Mouse (Mus musculus) hindbrain, embryonic 14.5 days (tissue): ENCODE results near the gene Clic6. TPM values are rescaled to one million over a fixed set of nuclear protein-coding genes. Genes with fewer than 3 reads are reported as not detected.

Experiments used
- ATAC-seq: fragments of 200-750 bp; cut with Nextera tagmentation; 2 replicates; pipeline ENCODE4 v1.8.0; 2017; ENCODE audit warnings: moderate number of reproducible peaks, mild to moderate bottlenecking, moderate TSS enrichment, moderate library complexity; ENCODE audit not compliant: low FRiP score
- DNase-seq: peaks from one replicate; pipeline ENCODE4 v3.0.0-alpha.2; 2015; ENCODE audit warnings: low spot score
- H3K27ac ChIP-seq: fragments of 300-500 bp; sonication (generic); 2 replicates; pipeline ENCODE4 v1.5.1; 2014; ENCODE audit warnings: mild to moderate bottlenecking, moderate library complexity
- H3K27me3 ChIP-seq: fragments of 300-500 bp; sonication (generic); 2 replicates; pipeline ENCODE4 v1.6.1; 2014; ENCODE audit warnings: mild to moderate bottlenecking, low read length, mixed read lengths; ENCODE audit not compliant: control insufficient read depth, insufficient read depth
- H3K36me3 ChIP-seq: fragments of 300-500 bp; sonication (generic); replicated peaks from 2 replicates; pipeline ENCODE4 v1.6.1; 2014; ENCODE audit not compliant: control insufficient read depth, insufficient read depth
- H3K4me1 ChIP-seq: fragments of 300-500 bp; sonication (generic); replicated peaks from 2 replicates; pipeline ENCODE4 v1.6.1; 2014; ENCODE audit warnings: antibody characterized with exemption, low read length, mixed read lengths; ENCODE audit not compliant: control insufficient read depth, insufficient read depth
- H3K4me2 ChIP-seq: fragments of 300-500 bp; sonication (generic); replicated peaks from 2 replicates; pipeline ENCODE4 v1.6.1; 2014; ENCODE audit warnings: mild to moderate bottlenecking, moderate library complexity
- H3K4me3 ChIP-seq: fragments of 300-500 bp; sonication (generic); replicated peaks from 2 replicates; pipeline ENCODE4 v1.5.1; 2014; ENCODE audit warnings: mild to moderate bottlenecking, low read length
- H3K9ac ChIP-seq: fragments of 300-500 bp; sonication (generic); 2 replicates; pipeline ENCODE4 v1.6.1; 2014
- H3K9me3 ChIP-seq: fragments of 300-500 bp; sonication (generic); 2 replicates; pipeline ENCODE4 v1.6.1; 2016; ENCODE audit warnings: low read length; ENCODE audit not compliant: control insufficient read depth
- WGBS: fragments of 180-500 bp; shearing (Covaris S2); extraction: QIAGEN DNeasy Blood & Tissue Kit; methylation state at CpG from one replicate; pipeline ENCODE4 v1.1.7; 2014; 5-methylcytosine and 5-hydroxymethylcytosine counted together
- polyA plus RNA-seq: library from polyadenylated mRNA; unstranded; fragments of >200 nt; fragmentation: Nextera tagmentation; extraction: Ambion mirVana; gene quantifications from 2 replicates; pipeline ENCODE4 v1.2.1, GENCODE M21; 2014

Gene Clic6
- 6.5 and 9.3 TPM in 2 replicates for polyA plus RNA-seq

DNA sequence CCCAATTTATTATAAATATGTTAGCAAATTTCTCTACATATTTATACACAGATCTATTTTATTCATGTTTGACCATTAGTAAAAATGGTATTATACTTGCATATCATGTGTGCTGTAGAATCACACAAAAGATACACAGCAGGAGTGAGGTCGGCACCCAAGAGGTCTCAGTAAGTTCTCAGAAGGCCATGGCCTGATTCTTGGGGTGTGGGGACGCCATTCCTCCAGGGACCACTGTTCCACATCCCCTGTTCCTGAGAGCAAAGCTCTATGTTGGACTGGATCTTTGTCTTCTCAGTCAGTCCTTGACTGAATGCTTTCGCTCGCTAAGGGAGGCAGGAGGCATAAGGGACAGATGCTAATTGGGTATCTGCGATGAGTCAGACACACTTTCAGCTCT, at the start of gene Clic6:
TSS of gene Clic6 (plus strand) at position 301 of the 400 bp plus-strand sequence.
- H3K9ac ChIP-seq = no peak within 1 kb of the TSS
- no peaks in the 10 kb centered on the region for H3K27me3 ChIP-seq
- no peak within 1 kb of the TSS for H3K27ac ChIP-seq
- DNase-seq = no peak
- H3K4me1 ChIP-seq = no peaks in the 10 kb centered on the region
- no peak for ATAC-seq
- H3K4me2 ChIP-seq = no peak within 1 kb of the TSS
- no peak within 1 kb of the TSS for H3K4me3 ChIP-seq
- H3K9me3 ChIP-seq = no peaks in the 10 kb centered on the region
- H3K36me3 ChIP-seq = no peaks in the 10 kb centered on the region
- WGBS = 86% methylated on average over 5 of the region's 5 CpGs

DNA sequence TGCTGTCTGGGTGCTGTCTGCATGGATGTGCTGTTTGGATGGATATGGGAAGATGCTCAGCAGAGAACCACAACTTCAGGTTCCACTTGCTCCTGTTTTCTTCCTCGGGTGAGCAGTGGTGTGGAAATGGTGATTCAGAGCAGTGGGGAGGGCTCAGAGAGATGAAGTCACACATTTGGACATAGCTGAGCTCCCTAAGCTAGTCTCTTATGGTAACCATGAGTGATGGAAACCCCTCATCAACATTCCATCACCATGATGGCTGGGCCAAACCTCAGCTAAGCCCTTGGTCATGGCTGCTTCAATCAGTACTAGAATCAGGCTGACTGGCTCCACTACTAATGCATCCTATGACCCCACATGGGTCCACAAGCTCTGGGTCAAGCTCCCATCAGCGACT, 45.8 kb upstream of the Clic6 start:
- ATAC-seq (no peak), DNase-seq (no peak)
- 76% methylated on average over 2 of the region's 2 CpGs for WGBS

DNA sequence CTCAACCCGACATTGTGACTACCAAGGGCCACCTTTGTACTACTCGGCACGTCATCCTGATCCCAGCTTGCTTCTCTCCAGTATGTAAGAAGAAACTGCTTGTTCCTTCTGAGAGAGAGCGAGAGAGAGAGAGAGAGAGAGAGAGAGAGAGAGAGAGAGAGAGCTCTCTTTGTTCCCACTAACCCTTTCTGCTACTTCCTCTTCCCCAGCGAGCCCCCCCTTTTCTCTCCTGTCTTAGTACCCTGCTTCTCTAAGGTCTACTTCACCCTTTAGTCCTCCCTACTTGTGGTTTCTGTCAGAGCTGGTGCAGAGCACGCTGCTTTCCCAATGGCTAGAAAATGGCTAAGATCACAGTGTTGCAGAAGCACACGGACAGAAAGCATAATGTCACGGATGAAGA, 45.3 kb upstream of the Clic6 start:
- WGBS = 77% methylated on average over 8 of the region's 8 CpGs
- H3K9ac ChIP-seq = no peak overlapping the region
- peaks cover 13% of the 10 kb centered on the region for H3K4me1 ChIP-seq
- H3K4me2 ChIP-seq = no peak overlapping the region
- H3K36me3 ChIP-seq = no peaks in the 10 kb centered on the region
- H3K9me3 ChIP-seq = no peaks in the 10 kb centered on the region
- H3K27me3 ChIP-seq = no peaks in the 10 kb centered on the region
- H3K4me3 ChIP-seq = no peak overlapping the region
- ATAC-seq = no peak
- DNase-seq = no peak
- H3K27ac ChIP-seq = no peak overlapping the region

More for the DNA sequence above, 45.8 kb upstream of the Clic6 start:
- no peaks in the 10 kb centered on the region for H3K27me3 ChIP-seq
- H3K4me1 ChIP-seq = peaks cover 13% of the 10 kb centered on the region
- H3K9ac ChIP-seq = no peak overlapping the region
- no peak overlapping the region for H3K4me2 ChIP-seq
- no peaks in the 10 kb centered on the region for H3K9me3 ChIP-seq
- no peak overlapping the region for H3K27ac ChIP-seq
- H3K4me3 ChIP-seq = no peak overlapping the region
- H3K36me3 ChIP-seq = no peaks in the 10 kb centered on the region

DNA sequence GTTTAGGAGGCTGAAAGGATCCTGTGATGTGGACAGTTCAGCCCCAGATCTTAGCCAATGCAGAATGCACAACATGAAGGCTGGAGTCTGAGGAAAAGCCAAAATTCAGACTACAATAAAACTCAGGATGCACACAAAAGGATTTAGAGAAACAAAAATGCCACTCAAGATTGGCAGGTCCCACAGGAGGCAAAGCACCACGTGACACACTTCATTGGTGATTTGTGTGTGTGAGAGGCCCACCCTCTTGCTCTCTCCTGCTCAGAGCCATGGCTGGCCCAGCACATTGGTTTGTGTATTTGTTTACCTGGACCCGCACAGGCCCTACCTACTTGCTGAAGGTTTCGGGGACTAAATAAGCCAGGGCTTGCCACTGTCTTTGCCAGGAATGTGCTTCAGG, 44.3 kb upstream of the Clic6 start:
- no peak for ATAC-seq
- peaks cover 13% of the 10 kb centered on the region for H3K4me1 ChIP-seq
- H3K27ac ChIP-seq = no peak overlapping the region
- H3K27me3 ChIP-seq = no peaks in the 10 kb centered on the region
- H3K4me2 ChIP-seq = no peak overlapping the region
- no peak overlapping the region for H3K9ac ChIP-seq
- H3K36me3 ChIP-seq = no peaks in the 10 kb centered on the region
- no peak overlapping the region for H3K4me3 ChIP-seq
- H3K9me3 ChIP-seq = no peaks in the 10 kb centered on the region
- WGBS = 62% methylated on average over 3 of the region's 3 CpGs
- DNase-seq = no peak

DNA sequence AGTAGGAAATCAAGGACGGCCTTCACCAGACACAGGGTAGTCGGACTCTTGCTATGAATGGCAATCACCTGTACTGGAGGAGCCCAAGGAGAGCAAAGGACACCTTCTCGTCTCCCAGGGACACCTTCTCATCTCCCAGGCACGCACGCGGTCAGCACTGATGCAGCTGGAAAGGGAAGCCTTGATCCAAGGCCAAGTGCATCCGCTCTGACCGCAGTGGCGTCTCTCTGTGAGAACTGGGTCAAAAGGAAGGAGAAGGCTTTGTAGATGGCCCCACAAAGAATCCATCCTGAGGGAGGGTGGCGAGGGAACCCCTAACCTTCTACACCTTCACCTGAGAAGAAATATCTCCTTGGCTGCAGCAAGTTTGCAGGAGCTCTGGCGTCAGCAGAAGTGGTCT, 43.4 kb upstream of the Clic6 start:
- Histone ChIP-seq H3K9me3 (no peaks in the 10 kb centered on the region), H3K27ac (no peak overlapping the region), H3K4me3 (no peak overlapping the region), H3K4me1 (peaks cover 13% of the 10 kb centered on the region), H3K36me3 (no peaks in the 10 kb centered on the region), H3K9ac (no peak overlapping the region), H3K27me3 (no peaks in the 10 kb centered on the region), H3K4me2 (no peak overlapping the region)
- ATAC-seq = no peak
- DNase-seq = no peak
- WGBS = 89% methylated on average over 11 of the region's 11 CpGs

DNA sequence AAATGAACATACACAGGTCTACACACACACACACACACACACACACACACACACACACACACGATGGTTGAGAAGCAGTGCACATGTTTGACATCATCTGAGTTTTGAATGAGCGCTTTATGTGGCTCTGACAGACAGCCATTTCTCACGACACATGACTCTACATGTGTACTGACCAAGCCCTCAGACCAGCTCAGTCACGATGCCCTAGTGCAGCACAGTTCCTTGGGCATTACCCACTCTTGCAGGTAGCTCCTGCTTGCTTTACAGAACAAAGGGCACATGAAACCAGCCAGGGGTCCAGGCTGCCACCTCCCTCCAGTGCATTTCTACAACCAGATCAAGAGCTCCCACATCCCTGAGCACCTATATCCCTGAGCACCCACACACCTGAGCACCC, 42.6 kb upstream of the Clic6 start:
- H3K27me3 ChIP-seq = no peaks in the 10 kb centered on the region
- DNase-seq = no peak
- H3K9ac ChIP-seq = no peak overlapping the region
- H3K9me3 ChIP-seq = no peaks in the 10 kb centered on the region
- ATAC-seq = no peak
- no peak overlapping the region for H3K4me2 ChIP-seq
- WGBS = 84% methylated on average over 4 of the region's 4 CpGs
- no peak overlapping the region for H3K27ac ChIP-seq
- H3K4me3 ChIP-seq = no peak overlapping the region
- peaks cover 13% of the 10 kb centered on the region for H3K4me1 ChIP-seq
- H3K36me3 ChIP-seq = no peaks in the 10 kb centered on the region

DNA sequence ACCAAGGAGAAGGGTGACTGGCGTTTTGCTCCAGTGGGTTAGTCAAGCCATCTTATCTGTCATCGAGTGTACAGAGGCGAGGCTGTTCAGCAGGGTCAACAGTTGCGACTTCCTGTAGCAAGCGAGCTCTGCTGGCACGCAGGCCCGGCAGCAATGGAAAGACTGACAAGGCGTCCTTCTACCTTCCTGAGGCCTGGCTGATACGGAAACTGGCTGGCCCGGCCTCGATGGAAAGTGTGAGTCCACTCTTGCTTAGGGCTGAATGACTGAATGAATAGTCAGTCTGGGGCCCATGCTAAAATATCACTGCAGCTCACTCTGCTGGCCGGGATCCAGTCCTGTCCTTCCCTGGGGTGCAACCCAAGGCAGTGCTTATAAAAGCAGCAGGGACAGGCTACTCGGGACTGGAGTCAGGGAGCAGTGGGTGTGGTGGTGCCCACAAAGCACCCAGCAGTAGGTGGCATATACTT, 41.9 kb upstream of the Clic6 start:
- ATAC-seq (no peak), DNase-seq (no peak)
- no peaks in the 10 kb centered on the region for H3K36me3 ChIP-seq
- no peaks in the 10 kb centered on the region for H3K27me3 ChIP-seq
- 73% methylated on average over 13 of the region's 13 CpGs for WGBS
- H3K27ac ChIP-seq = no peak overlapping the region
- H3K4me3 ChIP-seq = no peak overlapping the region
- 0 out of 2 replicates have a peak overlapping the region, but pooled peaks have one; percentile 11 for H3K9ac ChIP-seq
- H3K4me1 ChIP-seq = peaks cover 12% of the 10 kb centered on the region
- no peaks in the 10 kb centered on the region for H3K9me3 ChIP-seq
- H3K4me2 ChIP-seq = no peak overlapping the region

DNA sequence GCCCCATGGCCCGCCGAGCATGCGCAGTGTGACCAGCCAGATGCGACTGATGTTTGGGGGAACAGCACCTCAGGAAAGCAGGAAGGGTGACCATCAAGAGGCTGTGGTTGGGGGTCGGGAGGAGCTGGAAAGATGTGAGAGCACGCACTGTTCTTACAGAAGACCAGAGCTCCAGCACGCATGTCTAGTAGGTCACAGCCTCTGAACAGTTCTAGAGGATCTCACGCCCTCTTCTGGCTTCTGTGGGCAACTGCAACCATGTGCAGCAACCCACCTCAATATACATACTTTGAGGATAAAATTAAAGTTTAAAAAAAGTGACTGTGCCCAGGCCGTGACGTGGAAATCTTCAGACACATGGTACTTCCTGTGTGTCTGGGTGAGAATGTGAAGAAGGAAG, 40.2 kb upstream of the Clic6 start:
- DNase-seq (no peak), ATAC-seq (no peak)
- Histone ChIP-seq H3K9ac (no peak overlapping the region), H3K9me3 (no peaks in the 10 kb centered on the region), H3K4me2 (no peak overlapping the region), H3K4me1 (peaks cover 9% of the 10 kb centered on the region), H3K4me3 (no peak overlapping the region), H3K27me3 (no peaks in the 10 kb centered on the region), H3K27ac (no peak overlapping the region), H3K36me3 (no peaks in the 10 kb centered on the region)
- 62% methylated on average over 10 of the region's 10 CpGs for WGBS

DNA sequence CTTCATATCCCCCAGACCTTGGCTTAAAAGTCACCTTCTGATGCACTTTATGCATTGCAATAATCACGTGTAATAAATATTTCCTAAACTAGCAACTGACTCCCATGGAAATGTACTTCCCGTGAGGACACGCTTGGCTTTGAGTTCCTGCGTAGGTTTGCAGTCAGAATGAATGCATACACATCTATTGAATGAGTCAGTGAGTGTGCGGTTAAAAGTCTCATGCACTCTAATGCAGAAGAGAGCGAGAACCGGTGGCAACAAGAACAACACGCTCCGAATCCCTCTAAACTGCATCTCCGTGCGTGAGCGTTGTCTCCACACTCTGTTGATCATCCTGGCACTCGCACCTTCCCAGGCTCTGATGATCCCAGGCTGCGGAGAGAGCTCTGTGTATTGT, 36.5 kb upstream of the Clic6 start:
- no peaks in the 10 kb centered on the region for H3K27me3 ChIP-seq
- H3K4me3 ChIP-seq = no peak overlapping the region
- no peak overlapping the region for H3K27ac ChIP-seq
- DNase-seq = no peak
- H3K36me3 ChIP-seq = no peaks in the 10 kb centered on the region
- 90% methylated on average over 14 of the region's 14 CpGs for WGBS
- H3K9me3 ChIP-seq = no peaks in the 10 kb centered on the region
- H3K9ac ChIP-seq = no peak overlapping the region
- no peak overlapping the region for H3K4me2 ChIP-seq
- no peak for ATAC-seq
- H3K4me1 ChIP-seq = no peaks in the 10 kb centered on the region

DNA sequence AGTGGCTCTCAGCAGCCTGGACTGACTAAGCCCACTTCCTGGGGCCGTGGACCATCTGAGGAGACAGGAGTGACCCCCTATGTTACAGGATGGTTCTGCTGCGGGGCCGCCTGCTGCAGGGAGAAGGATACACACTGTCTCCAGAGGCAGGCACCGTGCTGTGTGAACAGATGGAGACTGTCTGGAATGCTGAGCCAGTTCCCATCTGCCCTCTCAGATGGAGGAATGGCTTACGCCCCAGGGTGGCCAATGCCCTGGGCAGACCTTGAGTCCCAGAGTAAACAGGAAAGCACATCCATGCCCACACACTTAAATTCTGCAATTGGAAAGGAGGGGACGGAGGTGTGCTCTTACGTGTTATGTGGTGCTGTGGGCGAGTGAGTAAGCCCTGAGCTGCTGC, 35.2 kb upstream of the Clic6 start:
- 78% methylated on average over 8 of the region's 8 CpGs for WGBS
- peaks cover 4% of the 10 kb centered on the region; the same call in 1 of the 2 replicates for H3K36me3 ChIP-seq
- no peak overlapping the region for H3K27ac ChIP-seq
- H3K9me3 ChIP-seq = no peaks in the 10 kb centered on the region
- DNase-seq (no peak), ATAC-seq (no peak)
- no peaks in the 10 kb centered on the region for H3K27me3 ChIP-seq
- no peak overlapping the region for H3K4me3 ChIP-seq
- no peak overlapping the region for H3K9ac ChIP-seq
- no peak overlapping the region for H3K4me2 ChIP-seq
- no peaks in the 10 kb centered on the region for H3K4me1 ChIP-seq
